Mouse (Mus musculus) limb, embryonic 12.5 days (tissue): Measurements from ENCODE around the gene Fastkd5. TPM values are rescaled to one million over a fixed set of nuclear protein-coding genes. Genes with fewer than 3 reads are reported as not detected.
"Not testable (repeated sequence)": the region's sequence is repeated elsewhere in the genome, so short reads cannot be mapped to it uniquely, and the experiment has no call there.

ENCODE experiments used
- ATAC-seq: fragments of 200-750 bp; cut with Nextera tagmentation; 2 replicates; pipeline ENCODE4 v1.8.0; 2017; ENCODE audit warnings: low read depth, moderate TSS enrichment; ENCODE audit not compliant: insufficient number of reproducible peaks, insufficient read depth, low FRiP score, low TSS enrichment
- H3K27ac ChIP-seq: fragments of 300-500 bp; sonication (generic); 2 replicates; pipeline ENCODE4 v1.5.1; 2016; ENCODE audit warnings: mild to moderate bottlenecking, moderate library complexity
- H3K27me3 ChIP-seq: fragments of 300-500 bp; sonication (generic); 2 replicates; pipeline ENCODE4 v1.6.1; 2016; ENCODE audit warnings: mild to moderate bottlenecking, moderate library complexity
- H3K36me3 ChIP-seq: fragments of 300-500 bp; sonication (generic); 2 replicates; pipeline ENCODE4 v1.6.1; 2016; ENCODE audit warnings: mild to moderate bottlenecking, moderate library complexity
- H3K4me1 ChIP-seq: fragments of 300-500 bp; sonication (generic); replicated peaks from 2 replicates; pipeline ENCODE4 v1.6.1; 2016
- H3K4me2 ChIP-seq: fragments of 300-500 bp; sonication (generic); 2 replicates; pipeline ENCODE4 v1.6.1; 2016; ENCODE audit warnings: mild to moderate bottlenecking, moderate library complexity
- H3K4me3 ChIP-seq: fragments of 300-500 bp; sonication (generic); replicated peaks from 2 replicates; pipeline ENCODE4 v1.5.1; 2016; ENCODE audit warnings: mild to moderate bottlenecking
- H3K9ac ChIP-seq: fragments of 300-500 bp; sonication (generic); replicated peaks from 2 replicates; pipeline ENCODE4 v1.6.1; 2016; ENCODE audit warnings: mild to moderate bottlenecking, moderate library complexity
- H3K9me3 ChIP-seq: fragments of 300-500 bp; sonication (generic); 2 replicates; pipeline ENCODE4 v1.6.1; 2016; ENCODE audit warnings: mild to moderate bottlenecking, moderate library complexity
- WGBS: fragments of 180-500 bp; shearing (Covaris S2); methylation state at CpG from one replicate; pipeline ENCODE4 v1.1.7; 2016; 5-methylcytosine and 5-hydroxymethylcytosine counted together
- polyA plus RNA-seq: library from polyadenylated mRNA; unstranded; fragments of >200 nt; fragmentation: Nextera tagmentation; extraction: Ambion mirVana; gene quantifications from 2 replicates; pipeline ENCODE4 v1.2.1, GENCODE M21; 2016

Fastkd5 gene
- polyA plus RNA-seq, 1 experiment from 2014 or later = 20.3 TPM

GRCm38 (mm10) chr2:130653303-130653702, 23.5 kb upstream of the Fastkd5 start:
- peaks cover 73% of the 10 kb centered on the region for H3K36me3 ChIP-seq
- 97% methylated on average over 2 of the region's 2 CpGs for WGBS

DNA sequence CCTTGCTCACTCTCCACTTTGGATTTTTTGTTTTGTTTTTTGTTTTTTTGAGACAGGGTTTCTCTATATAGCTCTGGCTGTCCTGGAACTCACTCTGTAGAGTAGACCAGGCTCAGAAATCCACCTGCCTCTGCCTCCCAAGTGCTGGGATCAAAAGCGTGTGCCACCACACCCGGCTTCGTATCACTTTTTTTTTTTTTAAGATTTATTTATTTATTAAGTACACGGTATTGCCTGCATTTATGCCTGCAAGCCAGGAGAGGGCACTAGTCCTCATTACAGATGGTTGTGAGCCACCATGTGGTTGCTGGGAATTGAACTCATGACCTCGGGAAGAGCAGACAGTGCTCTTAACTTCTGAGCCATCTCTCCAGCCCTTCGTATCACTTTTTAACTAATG, 19.2 kb upstream of the Fastkd5 start:
- WGBS = 77% methylated on average over 6 of the region's 6 CpGs
- H3K4me1 ChIP-seq, ATAC-seq, H3K9me3 ChIP-seq, H3K4me2 ChIP-seq, H3K9ac ChIP-seq, H3K4me3 ChIP-seq, H3K27me3 ChIP-seq, H3K27ac ChIP-seq: not testable (repeated sequence)
- H3K36me3 ChIP-seq = peaks cover 30% of the 10 kb centered on the region

More at GRCm38 (mm10) chr2:130653303-130653702, 23.5 kb upstream of the Fastkd5 start:
- Histone ChIP-seq H3K4me2 (no peak overlapping the region), H3K4me3 (no peak overlapping the region), H3K4me1 (no peaks in the 10 kb centered on the region), H3K27ac (no peak overlapping the region), H3K9ac (no peak overlapping the region), H3K9me3 (no peaks in the 10 kb centered on the region), H3K27me3 (no peaks in the 10 kb centered on the region)
- no peak for ATAC-seq

- Histone ChIP-seq H3K9me3 (no peaks in the 10 kb centered on the region), H3K4me1 (peaks cover 11% of the 10 kb centered on the region), H3K9ac (no peak overlapping the region), H3K4me2 (no peak overlapping the region), H3K27me3 (peaks cover 17% of the 10 kb centered on the region), H3K4me3 (no peak overlapping the region), H3K36me3 (peaks cover 4% of the 10 kb centered on the region; the same call in 1 of the 2 replicates), H3K27ac (no peak overlapping the region)
- no peak for ATAC-seq
- WGBS = 86% methylated on average over 4 of the region's 4 CpGs
These were observed 15.4 kb upstream of the Fastkd5 start for GRCm38 (mm10) chr2:130645198-130645597.

- H3K27me3 ChIP-seq = peaks cover 38% of the 10 kb centered on the region
- WGBS = 3% methylated on average over 40 of the region's 40 CpGs
- H3K9me3 ChIP-seq = no peaks in the 10 kb centered on the region
- H3K4me2 ChIP-seq = peak within 1 kb of the TSS; percentile 96
- peak within 1 kb of the TSS; percentile 69 for H3K4me3 ChIP-seq
- ATAC-seq = peak; percentile 95
- no peaks in the 10 kb centered on the region for H3K36me3 ChIP-seq
- H3K9ac ChIP-seq = peak within 1 kb of the TSS; percentile 69
- no peak within 1 kb of the TSS for H3K27ac ChIP-seq
- H3K4me1 ChIP-seq = peaks cover 15% of the 10 kb centered on the region
These were observed 13.0 kb upstream of the Fastkd5 start, which contains the start of gene Lzts3 for GRCm38 (mm10) chr2:130642684-130643369. Gene Lzts3, minus strand, starts transcription at chr2:130642803.

DNA sequence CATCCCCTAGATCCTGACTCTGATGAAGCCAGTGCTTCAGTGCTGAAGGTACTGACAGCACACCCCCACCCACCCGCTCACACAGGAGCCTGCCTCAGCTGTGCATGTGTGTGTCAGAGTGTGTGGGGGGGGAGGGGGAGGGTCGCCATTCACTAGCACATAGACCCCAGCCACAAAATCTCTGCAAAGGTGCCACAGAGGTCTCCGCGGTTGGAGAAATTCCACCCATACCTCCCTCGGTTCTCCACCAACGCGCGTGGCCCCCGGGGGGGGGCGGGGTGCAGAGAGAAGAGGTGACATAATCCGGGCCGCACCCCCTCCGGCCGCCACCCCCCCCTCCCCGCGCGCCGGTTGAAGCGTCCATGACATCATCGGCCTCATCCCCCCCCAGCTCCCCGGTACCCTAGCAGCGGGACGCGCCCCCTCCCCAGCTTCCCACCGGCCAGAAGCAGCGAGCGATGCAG, 12.4 kb upstream of the Fastkd5 start:
- H3K9ac ChIP-seq = peak overlapping the region; percentile 69
- peak overlapping the region; percentile 96 for H3K4me2 ChIP-seq
- peak overlapping the region; percentile 69 for H3K4me3 ChIP-seq
- H3K27ac ChIP-seq = no peak overlapping the region
- no peaks in the 10 kb centered on the region for H3K9me3 ChIP-seq
- WGBS = 0% methylated on average over 11 of the region's 27 CpGs
- H3K36me3 ChIP-seq = no peaks in the 10 kb centered on the region
- ATAC-seq = peak; percentile 48; the same call in 1 of the 2 replicates
- H3K27me3 ChIP-seq = peaks cover 44% of the 10 kb centered on the region
- H3K4me1 ChIP-seq = peaks cover 15% of the 10 kb centered on the region

DNA sequence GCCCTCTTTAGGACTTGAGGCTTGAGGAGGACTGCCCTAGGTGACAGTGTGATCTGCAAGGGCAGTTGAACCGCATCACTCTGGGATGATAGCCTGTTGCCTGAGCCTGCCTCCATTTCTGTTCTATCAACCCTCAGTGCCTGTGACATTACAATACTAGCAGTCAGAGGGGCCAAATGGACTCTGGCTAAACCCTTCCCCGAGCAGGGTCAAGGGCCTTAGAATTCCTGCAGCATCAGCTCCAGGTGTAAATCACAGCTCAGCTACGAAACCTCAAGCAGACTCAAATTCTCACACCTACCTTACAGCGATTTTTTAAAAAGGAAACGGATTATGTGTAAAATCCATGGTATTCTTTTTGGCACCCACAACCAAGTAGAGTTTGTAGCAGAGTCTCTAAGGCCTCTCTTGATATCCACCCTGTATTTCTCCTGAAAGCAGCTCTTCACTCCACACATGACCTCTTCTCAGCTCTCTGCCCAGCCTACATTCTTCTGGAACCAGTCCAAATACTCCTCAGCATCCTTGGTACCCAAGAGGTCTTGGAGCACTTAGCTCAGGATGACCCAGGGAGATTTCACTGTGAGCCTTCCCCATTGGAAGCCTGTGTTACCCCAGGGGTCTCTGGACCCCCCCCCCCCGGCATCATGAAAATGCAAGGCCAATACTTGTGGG, 11.7 kb upstream of the Fastkd5 start:
- Histone ChIP-seq H3K4me2 (peak overlapping the region; percentile 96), H3K9me3 (no peaks in the 10 kb centered on the region), H3K9ac (peak overlapping the region; percentile 69; the same call in 1 of the 2 replicates), H3K27me3 (peaks cover 51% of the 10 kb centered on the region), H3K4me3 (peak overlapping the region; percentile 69), H3K27ac (no peak overlapping the region), H3K4me1 (peaks cover 15% of the 10 kb centered on the region), H3K36me3 (no peaks in the 10 kb centered on the region)
- no peak for ATAC-seq
- WGBS = 32% methylated on average over 6 of the region's 6 CpGs

DNA sequence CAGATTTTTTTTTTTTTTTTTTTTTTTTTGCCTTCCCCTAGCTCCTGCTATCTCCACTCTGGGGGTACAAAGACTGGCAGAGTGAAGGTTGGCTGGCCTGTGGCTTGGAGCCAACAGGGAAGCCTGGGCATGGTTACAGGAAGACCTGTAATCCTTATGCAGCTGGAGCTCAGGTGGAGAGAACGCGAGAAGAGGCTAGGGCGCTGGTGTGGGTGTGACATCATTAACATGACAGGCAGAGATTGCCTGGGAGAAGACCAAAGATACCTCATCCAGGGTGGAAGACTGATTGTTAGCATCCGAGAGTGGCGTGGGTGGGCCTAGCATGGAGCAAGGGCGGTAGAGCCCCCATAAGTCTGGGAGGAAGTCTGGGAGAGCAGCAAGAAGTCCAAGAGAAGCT, 9.4 kb upstream of the Fastkd5 start:
- no peaks in the 10 kb centered on the region for H3K9me3 ChIP-seq
- H3K36me3 ChIP-seq = no peaks in the 10 kb centered on the region
- H3K4me3 ChIP-seq = no peak overlapping the region
- H3K9ac ChIP-seq = no peak overlapping the region
- H3K27ac ChIP-seq = no peak overlapping the region
- H3K27me3 ChIP-seq = peaks cover 73% of the 10 kb centered on the region
- peaks cover 36% of the 10 kb centered on the region for H3K4me1 ChIP-seq
- WGBS = 68% methylated on average over 6 of the region's 6 CpGs
- ATAC-seq = no peak
- no peak overlapping the region for H3K4me2 ChIP-seq

DNA sequence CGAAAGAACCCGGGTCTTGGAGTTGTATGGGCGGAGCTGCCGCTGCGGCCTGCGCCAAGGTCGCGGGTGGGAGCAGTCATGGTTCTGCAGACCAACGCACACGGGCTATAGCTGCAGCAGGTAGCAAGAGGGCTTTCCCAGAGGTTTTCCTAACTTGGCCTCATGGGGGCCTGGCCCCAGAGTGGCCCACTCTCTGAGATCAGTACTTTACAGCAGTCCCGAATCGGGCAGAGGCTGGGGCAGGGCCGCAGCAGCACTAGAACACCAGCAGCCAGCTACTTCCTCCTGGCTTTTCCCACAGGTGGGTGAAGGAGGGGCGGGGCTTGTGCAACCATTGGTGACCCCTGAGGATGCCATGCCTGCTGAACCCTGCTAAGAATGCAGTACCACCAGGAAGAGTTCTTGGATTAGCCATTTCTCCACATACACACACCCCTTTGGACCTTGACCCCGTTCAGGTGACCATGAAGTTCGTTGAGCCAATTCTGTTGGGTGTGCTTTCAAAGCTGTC, 8.3 kb upstream of the Fastkd5 start:
- Histone ChIP-seq H3K4me3 (no peak overlapping the region), H3K4me1 (peaks cover 40% of the 10 kb centered on the region), H3K9ac (no peak overlapping the region), H3K4me2 (no peak overlapping the region), H3K9me3 (no peaks in the 10 kb centered on the region), H3K27me3 (peaks cover 83% of the 10 kb centered on the region), H3K36me3 (no peaks in the 10 kb centered on the region), H3K27ac (no peak overlapping the region)
- WGBS = 26% methylated on average over 16 of the region's 16 CpGs
- ATAC-seq = no peak

DNA sequence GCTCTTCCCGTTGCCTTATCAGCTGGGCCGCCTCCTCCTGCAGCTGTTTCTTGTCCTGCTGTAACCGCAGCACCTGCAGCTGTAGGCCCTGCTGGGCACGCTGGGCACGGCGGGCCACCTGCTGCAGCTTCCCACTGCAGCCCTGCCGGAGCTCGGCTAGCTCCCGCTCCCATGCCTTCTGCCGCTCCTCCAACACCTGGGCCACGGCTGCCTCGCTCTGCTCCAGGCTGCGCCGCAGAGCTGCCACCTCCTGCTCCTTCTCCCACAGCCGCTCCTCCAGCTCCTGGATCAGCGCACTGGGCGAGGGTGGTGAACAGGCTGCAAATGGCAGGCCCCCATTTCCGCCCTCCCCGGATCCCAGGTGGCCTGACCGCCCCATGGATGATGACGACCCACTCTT, 6.0 kb upstream of the Fastkd5 start:
- peak overlapping the region; percentile 90 for H3K4me2 ChIP-seq
- no peak for ATAC-seq
- H3K36me3 ChIP-seq = no peaks in the 10 kb centered on the region
- WGBS = 8% methylated on average over 21 of the region's 21 CpGs
- H3K4me3 ChIP-seq = peak overlapping the region; percentile 45
- peak overlapping the region; percentile 52; the same call in 1 of the 2 replicates for H3K9ac ChIP-seq
- H3K4me1 ChIP-seq = peaks cover 30% of the 10 kb centered on the region
- H3K27me3 ChIP-seq = peaks cover 76% of the 10 kb centered on the region
- H3K9me3 ChIP-seq = no peaks in the 10 kb centered on the region
- H3K27ac ChIP-seq = no peak overlapping the region

DNA sequence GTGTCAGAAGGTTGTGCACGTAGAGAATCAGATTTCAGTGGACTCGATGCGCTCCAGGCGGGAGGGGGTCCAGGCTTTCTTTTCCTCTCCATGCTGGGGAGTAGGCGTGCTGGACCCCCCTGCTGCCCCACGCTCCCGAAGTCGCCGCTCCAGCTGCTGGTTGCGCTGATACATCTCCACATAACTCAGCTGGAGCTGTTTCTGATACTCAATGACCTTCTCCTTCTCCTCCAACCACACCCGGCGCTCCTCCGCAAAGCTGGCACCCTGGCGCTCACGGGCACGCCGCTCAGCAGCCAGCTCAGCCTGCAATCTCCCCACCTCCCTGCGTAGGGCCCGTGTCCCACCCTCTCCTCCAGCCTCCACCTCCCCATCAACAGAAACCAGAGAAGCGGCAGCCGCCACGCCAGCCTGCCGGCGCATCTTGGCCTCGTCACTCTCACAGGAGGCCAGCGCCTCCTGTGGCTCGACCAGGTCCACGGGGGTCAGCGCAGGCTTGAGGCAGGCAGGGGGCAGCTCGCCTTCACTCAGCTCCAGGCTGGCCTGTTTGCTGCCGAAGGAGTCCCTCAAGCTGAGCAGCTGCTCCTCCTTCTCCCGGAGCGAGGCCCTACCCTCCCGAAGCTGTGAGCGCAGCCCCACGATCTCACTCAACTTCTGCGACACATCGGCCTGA, 5.0 kb upstream of the Fastkd5 start:
- WGBS = under 1% methylated on average over 38 of the region's 38 CpGs

More for the DNA sequence above, 5.0 kb upstream of the Fastkd5 start:
- H3K4me3 ChIP-seq = peak overlapping the region; percentile 45
- no peaks in the 10 kb centered on the region for H3K36me3 ChIP-seq
- H3K9ac ChIP-seq = peak overlapping the region; percentile 52
- peaks cover 30% of the 10 kb centered on the region for H3K4me1 ChIP-seq
- H3K9me3 ChIP-seq = no peaks in the 10 kb centered on the region
- H3K27me3 ChIP-seq = peaks cover 69% of the 10 kb centered on the region
- H3K4me2 ChIP-seq = peak overlapping the region; percentile 90
- ATAC-seq = peak; percentile 27
- no peak overlapping the region for H3K27ac ChIP-seq
